ENCODE assay signal across 14 mouse cellular contexts in genomic region chr5:81327392-81327791, GRCm38 (mm10).
"Had no signal": no experiment of that assay in that cellular context is flagged by ENCODE, and none has a peak within 500 bp of the region (broad histone marks: within the 10 kb centered on the region; RNA-seq: fewer than 3 reads in every experiment).

No protein-coding gene starts in this region.

- H3K27me3 ChIP-seq: liver, embryonic 13.5 days; liver, embryonic 15.5 days; megakaryocyte, embryonic 14.5 days; midbrain, embryonic 13.5 days; midbrain, embryonic 15.5 days; neural tube, embryonic 12.5 days had no signal

- H3K4me3 ChIP-seq: liver, embryonic 13.5 days; liver, embryonic 15.5 days; megakaryocyte, embryonic 14.5 days; midbrain, embryonic 13.5 days; midbrain, embryonic 15.5 days; neural tube, embryonic 12.5 days had no signal

- H3K36me3 ChIP-seq: liver, embryonic 13.5 days; liver, embryonic 15.5 days; midbrain, embryonic 13.5 days; midbrain, embryonic 15.5 days; neural tube, embryonic 12.5 days had no signal

- H3K9ac ChIP-seq: liver, embryonic 13.5 days; liver, embryonic 15.5 days; liver, postnatal 0 days; midbrain, embryonic 13.5 days; midbrain, embryonic 15.5 days; neural tube, embryonic 12.5 days had no signal

- H3K27ac ChIP-seq: liver, embryonic 13.5 days; liver, embryonic 15.5 days; macrophage; midbrain, embryonic 13.5 days; midbrain, embryonic 15.5 days; neural tube, embryonic 12.5 days had no signal

- H3K4me2 ChIP-seq: liver, embryonic 13.5 days; liver, embryonic 15.5 days; midbrain, embryonic 11.5 days; midbrain, embryonic 13.5 days; midbrain, embryonic 15.5 days; neural tube, embryonic 12.5 days had no signal

- H3K9me3 ChIP-seq: liver, embryonic 13.5 days; liver, embryonic 15.5 days; midbrain, embryonic 13.5 days; midbrain, embryonic 15.5 days; neural tube, embryonic 12.5 days had no signal

- DNase-seq: liver, embryonic 13.5 days; liver, postnatal 0 days; right cerebral cortex, postnatal 14 days; thymus, adult 18-20 months; thymus, postnatal 14 days; thymus, postnatal 36 days had no signal

- H3K4me1 ChIP-seq: liver, embryonic 13.5 days; liver, embryonic 15.5 days; megakaryocyte, embryonic 14.5 days had no signal

- ATAC-seq: liver, postnatal 0 days; lung, postnatal 0 days; midbrain, embryonic 13.5 days; midbrain, embryonic 15.5 days had no signal
